Mouse (Mus musculus): ENCODE results near the gene Timm8a1. TPM values are rescaled to one million over a fixed set of nuclear protein-coding genes. Genes with fewer than 3 reads are reported as not detected.
A peak's percentile ranks its signal among the peaks of the same experiment; 100 is the strongest.

Timm8a1 gene
- polyA plus RNA-seq, 1 experiment, result 44.6 TPM

DNA sequence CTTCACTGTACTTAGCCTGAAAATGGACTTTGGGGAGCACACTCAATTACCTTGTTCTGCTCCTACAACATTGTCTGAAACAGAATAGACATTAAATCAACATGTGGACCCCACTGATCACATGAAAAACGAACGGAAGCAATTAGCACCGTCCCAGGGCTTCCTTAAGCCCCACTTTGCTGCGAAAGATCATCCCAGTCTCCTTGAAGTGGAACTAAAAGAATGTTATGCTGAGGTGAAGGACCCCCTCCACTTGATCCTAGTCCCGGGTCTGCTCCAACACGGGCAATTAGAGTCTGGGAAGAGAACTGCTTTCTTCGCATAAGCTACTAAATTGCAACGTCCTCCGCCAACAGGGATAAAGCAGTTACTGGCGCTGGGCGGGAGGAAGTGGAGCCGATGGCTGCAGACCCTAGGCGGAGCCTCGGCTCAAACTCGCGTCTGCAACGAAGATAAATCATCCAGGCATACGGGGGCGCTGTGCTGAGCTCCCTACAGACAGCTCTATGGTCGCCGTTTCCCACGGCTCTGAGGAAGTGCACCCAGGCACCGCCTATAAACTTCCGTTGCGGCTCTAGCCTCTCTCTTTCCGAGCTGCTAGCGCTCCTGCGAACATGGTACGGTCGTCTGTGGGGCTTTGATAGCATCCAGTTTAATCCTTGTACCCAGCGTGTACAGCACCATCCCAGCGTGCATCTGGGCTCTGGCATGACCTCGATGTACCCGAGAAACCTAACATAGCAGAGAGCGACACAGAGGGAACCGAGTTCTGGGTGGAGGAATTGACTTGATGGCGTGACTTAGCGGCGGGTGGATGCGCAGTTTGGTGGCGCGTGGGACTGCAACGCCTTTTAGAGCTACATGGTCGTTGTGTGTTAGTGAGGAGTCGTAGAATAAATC lies 43.7 kb upstream of the Timm8a1 start, which contains the start of gene Rpl36a:
Gene Rpl36a (plus strand): TSS at position 552 of the 900 bp plus-strand sequence.
- Histone ChIP-seq H3K79me2 (ENCODE audit: control insufficient read depth, insufficient read depth) (peaks cover 24% of the 10 kb centered on the region), H3K4me3 (ENCODE audit: insufficient read depth, poor library complexity, severe bottlenecking) (peak within 1 kb of the TSS; percentile 46), H3K27me3 (ENCODE audit: control insufficient read depth, insufficient read depth, insufficient read length) (no peaks in the 10 kb centered on the region), H3K79me3 (ENCODE audit: low read depth) (peaks cover 16% of the 10 kb centered on the region), H3ac (ENCODE audit: control insufficient read depth, insufficient read length, low read depth) (peak within 1 kb of the TSS; percentile 81), H3K36me3 (ENCODE audit: control insufficient read depth, insufficient read depth) (peaks cover 18% of the 10 kb centered on the region)
- TF ChIP-seq CTCF (IDR thresholded peaks at IDR 0.05; ENCODE audit: control insufficient read depth, insufficient read depth, insufficient read length) (peak; percentile 37), MYOG (IDR thresholded peaks at IDR 0.05; ENCODE audit: control insufficient read depth, extremely low read depth, insufficient read length) (no peak), MAX (IDR thresholded peaks at IDR 0.05) (peak; percentile 51)

DNA sequence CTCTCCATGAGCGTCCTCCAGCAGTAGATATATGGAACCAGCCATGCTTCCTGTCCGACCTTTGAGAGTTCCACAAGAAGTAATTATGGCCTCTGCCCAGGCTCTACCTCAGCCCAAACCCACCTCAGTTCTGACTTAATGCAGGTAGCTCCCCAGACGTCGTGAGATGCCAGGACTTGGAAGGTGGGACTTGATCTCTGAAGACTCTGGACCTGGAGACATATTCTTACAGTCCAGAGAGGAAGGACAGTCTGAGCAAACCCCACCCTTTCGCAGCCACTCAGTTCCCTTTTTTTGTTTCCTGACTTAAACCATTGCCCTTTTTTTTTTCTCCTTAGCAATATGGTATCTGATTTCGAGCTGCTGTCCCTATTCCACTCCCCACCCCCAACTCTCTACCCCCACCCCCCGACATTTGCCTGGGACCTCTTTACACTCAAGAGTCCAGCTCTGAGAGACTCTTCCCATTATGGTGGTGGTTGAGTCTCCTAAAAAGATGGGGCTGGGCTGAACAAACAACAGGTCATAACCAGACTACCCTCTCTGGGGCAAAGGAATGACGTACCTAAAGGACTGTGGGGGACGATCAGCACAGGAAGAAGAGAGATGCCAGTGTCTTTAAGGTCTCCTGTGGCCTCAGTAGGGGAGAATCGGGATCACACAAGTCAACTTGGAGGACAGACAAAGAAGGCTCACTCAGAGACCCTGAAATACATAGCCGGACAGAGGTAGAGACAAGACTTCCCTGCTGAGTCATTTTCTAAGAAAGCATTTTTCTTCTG lies 41.4 kb upstream of the Timm8a1 start, which contains the start of gene Btk:
Gene Btk (minus strand): TSS at position 683 of the 782 bp plus-strand sequence.
- Histone ChIP-seq H3K27me3 (ENCODE audit: control insufficient read depth, insufficient read depth, insufficient read length) (no peaks in the 10 kb centered on the region), H3K79me2 (ENCODE audit: control insufficient read depth, insufficient read depth) (peaks cover 24% of the 10 kb centered on the region), H3K36me3 (ENCODE audit: control insufficient read depth, insufficient read depth) (peaks cover 18% of the 10 kb centered on the region), H3K4me3 (ENCODE audit: insufficient read depth, poor library complexity, severe bottlenecking) (no peak within 1 kb of the TSS), H3K79me3 (ENCODE audit: low read depth) (peaks cover 16% of the 10 kb centered on the region), H3ac (ENCODE audit: control insufficient read depth, insufficient read length, low read depth) (no peak within 1 kb of the TSS)
- no peak for TF ChIP-seq MYOD1 (IDR thresholded peaks at IDR 0.05; ENCODE audit: control insufficient read depth, insufficient read length, low read depth)
- TF ChIP-seq MAX (IDR thresholded peaks at IDR 0.05), result no peak
- TF ChIP-seq MYOG (IDR thresholded peaks at IDR 0.05; ENCODE audit: control insufficient read depth, extremely low read depth, insufficient read length), result no peak
- no peak for TF ChIP-seq FOSL1 (IDR thresholded peaks at IDR 0.05; ENCODE audit: insufficient read depth, low read length, poor library complexity, severe bottlenecking)
- TF ChIP-seq CEBPB (IDR thresholded peaks at IDR 0.05; ENCODE audit: low read depth), result no peak
- TF ChIP-seq CTCF (IDR thresholded peaks at IDR 0.05; ENCODE audit: control insufficient read depth, insufficient read depth, insufficient read length), result no peak
- TF ChIP-seq USF1 (IDR thresholded peaks at IDR 0.05; ENCODE audit: low read depth), result no peak

DNA sequence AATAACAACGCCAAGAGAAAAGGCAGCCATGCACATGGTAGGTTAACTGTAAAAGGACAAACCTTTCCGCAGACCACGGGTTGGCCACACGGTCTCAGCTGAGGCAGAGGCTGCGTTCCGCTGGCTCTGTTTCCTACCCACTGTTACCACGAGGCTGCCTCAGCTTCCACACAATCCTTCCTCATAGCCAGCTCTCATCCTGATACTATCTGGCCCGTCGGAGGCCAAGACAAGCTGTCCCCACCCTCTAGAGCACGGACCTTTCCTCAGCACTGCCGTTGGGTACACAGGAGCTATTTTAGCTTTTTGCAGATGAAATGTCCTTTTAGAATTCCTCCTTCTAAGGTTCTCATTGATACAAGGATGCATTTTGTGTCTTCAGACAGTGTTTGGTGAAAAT lies 40.6 kb upstream of the Timm8a1 start:
- H3K36me3 ChIP-seq (ENCODE audit: control insufficient read depth, insufficient read depth), result peaks cover 11% of the 10 kb centered on the region
- peaks cover 16% of the 10 kb centered on the region for H3K79me3 ChIP-seq (ENCODE audit: low read depth)
- H3K27me3 ChIP-seq (ENCODE audit: control insufficient read depth, insufficient read depth, insufficient read length), result no peaks in the 10 kb centered on the region
- H3K4me3 ChIP-seq (ENCODE audit: insufficient read depth, poor library complexity, severe bottlenecking), result no peak overlapping the region
- peaks cover 18% of the 10 kb centered on the region for H3K79me2 ChIP-seq (ENCODE audit: control insufficient read depth, insufficient read depth)
- TF ChIP-seq MYOD1 (IDR thresholded peaks at IDR 0.05; ENCODE audit: control insufficient read depth, insufficient read length, low read depth), result no peak
- TF ChIP-seq FOSL1 (IDR thresholded peaks at IDR 0.05; ENCODE audit: insufficient read depth, low read length, poor library complexity, severe bottlenecking), result no peak
- TF ChIP-seq USF1 (IDR thresholded peaks at IDR 0.05; ENCODE audit: low read depth), result no peak
- TF ChIP-seq CEBPB (IDR thresholded peaks at IDR 0.05; ENCODE audit: low read depth), result no peak
- H3ac ChIP-seq (ENCODE audit: control insufficient read depth, insufficient read length, low read depth), result no peak overlapping the region

DNA sequence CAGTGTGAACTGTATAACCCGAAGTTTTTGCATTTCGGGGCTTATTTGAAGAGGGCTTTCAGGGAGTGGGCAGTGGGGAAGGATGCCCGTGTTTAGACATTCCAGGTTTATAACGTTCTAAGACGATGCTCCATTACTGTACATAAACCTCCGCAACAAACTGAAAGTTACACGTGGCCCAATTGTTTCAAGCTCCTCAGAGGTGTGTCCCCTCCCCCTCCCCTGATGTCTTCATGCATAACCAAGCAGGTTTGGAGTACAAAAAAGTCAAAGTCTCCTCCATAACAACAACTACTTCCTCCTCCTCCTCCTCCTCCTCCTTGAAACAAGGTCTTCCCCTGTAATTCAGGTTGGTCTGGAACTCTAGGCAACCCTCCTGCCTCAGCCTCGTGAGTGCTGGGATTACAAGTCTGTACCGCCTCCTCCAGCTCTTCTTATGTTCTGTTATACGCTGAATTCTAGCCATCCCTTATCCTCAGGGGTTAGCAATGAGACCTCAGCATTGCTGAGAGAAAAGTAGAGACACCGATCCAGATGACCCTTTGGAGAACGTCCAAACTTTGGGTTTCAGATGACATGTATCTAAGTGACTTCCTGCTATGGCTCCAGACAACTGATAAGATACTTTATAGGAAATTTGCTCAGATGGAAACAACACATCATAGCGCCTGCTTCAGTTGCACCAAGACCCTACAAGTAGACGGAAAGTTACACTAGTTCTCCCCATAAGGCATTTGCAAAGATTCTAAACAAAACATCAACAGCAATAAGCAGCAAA lies 39.1 kb upstream of the Timm8a1 start:
- Histone ChIP-seq H3K36me3 (ENCODE audit: control insufficient read depth, insufficient read depth) (no peaks in the 10 kb centered on the region), H3K27me3 (ENCODE audit: control insufficient read depth, insufficient read depth, insufficient read length) (no peaks in the 10 kb centered on the region), H3K79me2 (ENCODE audit: control insufficient read depth, insufficient read depth) (peaks cover 2% of the 10 kb centered on the region), H3K79me3 (ENCODE audit: low read depth) (peaks cover 2% of the 10 kb centered on the region), H3K4me3 (ENCODE audit: insufficient read depth, poor library complexity, severe bottlenecking) (no peak overlapping the region), H3ac (ENCODE audit: control insufficient read depth, insufficient read length, low read depth) (no peak overlapping the region)
- TF ChIP-seq FOSL1 (IDR thresholded peaks at IDR 0.05; ENCODE audit: insufficient read depth, low read length, poor library complexity, severe bottlenecking) (no peak), MYOG (IDR thresholded peaks at IDR 0.05; ENCODE audit: control insufficient read depth, extremely low read depth, insufficient read length) (no peak), CEBPB (IDR thresholded peaks at IDR 0.05; ENCODE audit: low read depth) (no peak), CTCF (IDR thresholded peaks at IDR 0.05; ENCODE audit: control insufficient read depth, insufficient read depth, insufficient read length) (no peak), USF1 (IDR thresholded peaks at IDR 0.05; ENCODE audit: low read depth) (no peak), MAX (IDR thresholded peaks at IDR 0.05) (no peak), MYOD1 (IDR thresholded peaks at IDR 0.05; ENCODE audit: control insufficient read depth, insufficient read length, low read depth) (no peak)

DNA sequence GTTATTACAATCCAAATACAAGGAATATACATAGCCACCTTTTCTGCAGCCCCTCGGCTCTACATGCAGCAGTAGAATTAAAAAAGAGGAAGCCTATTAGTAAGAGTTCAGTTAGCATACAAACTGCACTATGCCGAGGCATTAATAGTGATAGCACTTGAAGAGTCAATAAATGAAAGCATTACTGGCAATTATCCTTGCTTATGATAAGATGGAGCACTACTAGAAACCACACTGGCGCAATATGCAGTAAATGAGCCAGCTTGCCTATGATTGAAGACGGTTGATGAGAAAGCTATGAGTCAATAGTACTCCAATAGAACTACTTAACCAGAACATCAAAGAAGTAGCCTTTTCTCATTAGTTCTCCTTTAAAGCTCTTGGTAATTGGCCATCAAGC lies 36.2 kb upstream of the Timm8a1 start:
- Histone ChIP-seq H3K79me2 (ENCODE audit: control insufficient read depth, insufficient read depth) (no peaks in the 10 kb centered on the region), H3K79me3 (ENCODE audit: low read depth) (no peaks in the 10 kb centered on the region), H3K27me3 (ENCODE audit: control insufficient read depth, insufficient read depth, insufficient read length) (no peaks in the 10 kb centered on the region), H3K4me3 (ENCODE audit: insufficient read depth, poor library complexity, severe bottlenecking) (no peak overlapping the region), H3K36me3 (ENCODE audit: control insufficient read depth, insufficient read depth) (no peaks in the 10 kb centered on the region), H3ac (ENCODE audit: control insufficient read depth, insufficient read length, low read depth) (no peak overlapping the region)
- no peak for TF ChIP-seq USF1 (IDR thresholded peaks at IDR 0.05; ENCODE audit: low read depth)
